Mouse (Mus musculus) retina, embryonic 14.5 days (tissue): ENCODE results near the gene Hipk4.

Experiments
- DNase-seq: peaks from one replicate; pipeline ENCODE4 v3.0.0-alpha.2; 2015; ENCODE audit warnings: low spot score

The Hipk4 gene

DNA sequence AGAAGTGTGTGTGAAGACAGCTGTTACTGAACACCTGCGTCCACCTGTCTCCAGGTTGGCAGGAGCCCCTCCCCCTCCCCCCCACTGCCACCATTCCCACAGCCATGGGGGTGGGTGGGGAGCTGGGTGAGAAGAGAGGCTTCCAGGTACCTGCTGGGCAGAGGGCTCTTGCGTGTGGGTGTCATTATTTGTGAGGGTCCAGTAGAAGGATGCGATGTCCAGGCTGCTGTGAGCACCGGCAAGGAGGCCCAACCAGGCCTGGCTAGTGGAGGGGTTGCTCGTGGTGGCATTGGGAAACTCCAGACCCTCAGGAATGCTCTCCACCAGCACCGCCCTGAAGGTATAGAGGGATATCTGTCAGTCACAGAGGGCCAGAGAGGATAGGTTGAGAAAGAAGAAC lies 17.9 kb downstream of the Hipk4 start:
- DNase-seq, result no peak

DNA sequence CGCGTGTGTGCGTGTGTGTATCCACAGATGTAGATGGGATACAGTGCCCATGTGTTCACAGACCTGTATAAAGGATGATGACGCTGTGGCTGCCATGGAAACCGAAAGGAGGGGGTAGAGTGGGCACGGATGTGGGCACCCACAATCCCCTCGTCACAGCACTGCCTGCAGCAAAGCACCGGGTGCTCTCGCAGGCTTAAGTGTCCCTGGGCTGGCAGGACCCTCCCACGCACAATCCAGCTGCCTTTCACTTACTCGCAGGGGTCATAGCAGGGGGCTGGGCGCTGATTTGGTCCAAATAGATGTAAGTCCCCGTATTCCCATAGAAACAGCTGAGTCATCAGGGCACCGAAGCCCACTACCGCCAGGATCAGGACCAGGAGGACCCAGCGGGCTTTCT lies 18.4 kb downstream of the Hipk4 start:
- DNase-seq, result no peak

DNA sequence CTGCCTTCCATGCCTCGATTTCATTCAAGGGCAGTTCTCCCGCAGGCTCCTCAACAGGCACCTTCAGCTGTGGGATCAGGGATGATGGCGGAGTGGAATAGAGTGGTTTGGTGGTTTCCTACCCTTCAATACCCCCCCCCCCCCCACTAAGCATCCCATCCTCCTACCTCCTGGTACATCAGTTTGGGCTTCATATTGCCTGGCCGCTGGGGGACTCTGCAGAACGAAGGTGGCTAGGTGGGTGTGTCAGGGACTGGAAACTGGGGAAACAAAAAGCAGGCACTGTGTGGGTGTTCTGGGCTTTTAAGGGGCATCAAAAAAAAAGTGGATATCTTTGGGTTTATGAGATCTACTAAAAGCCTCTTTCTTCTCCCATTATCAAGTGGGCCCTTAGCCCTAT lies 18.9 kb downstream of the Hipk4 start:
- DNase-seq, result no peak

DNA sequence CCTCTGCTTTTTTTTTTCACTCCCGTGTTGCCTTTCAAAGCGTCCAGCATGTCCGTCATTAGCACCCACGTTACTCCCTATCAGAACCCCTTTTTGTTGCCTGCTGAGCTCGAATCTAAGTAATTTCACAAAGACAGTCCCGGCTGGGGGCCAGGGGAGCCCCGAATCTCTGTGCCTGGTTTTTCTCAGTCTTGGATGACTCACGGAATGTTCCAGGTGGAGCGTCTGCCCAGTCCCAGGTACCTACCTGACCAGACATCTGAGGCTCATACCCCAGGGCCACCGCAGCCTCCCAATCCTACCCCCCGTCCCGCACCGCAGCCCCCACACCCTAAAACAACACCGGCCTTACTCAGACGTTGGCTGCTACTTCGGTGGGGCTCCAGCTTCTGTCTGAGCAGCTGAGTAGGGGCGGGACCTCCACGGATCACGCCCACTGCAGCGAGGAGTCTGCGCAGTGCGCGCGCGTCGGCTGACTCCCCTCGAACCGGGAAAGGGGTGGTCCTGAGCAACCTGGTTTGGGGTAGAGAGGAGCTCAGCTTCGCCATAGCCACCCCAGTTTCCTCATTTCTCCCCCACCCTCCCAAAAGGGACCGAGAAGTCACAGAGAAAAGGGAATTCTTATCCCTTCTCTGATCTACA lies 19.4 kb downstream of the Hipk4 start:
- DNase-seq, result peak; percentile 86

DNA sequence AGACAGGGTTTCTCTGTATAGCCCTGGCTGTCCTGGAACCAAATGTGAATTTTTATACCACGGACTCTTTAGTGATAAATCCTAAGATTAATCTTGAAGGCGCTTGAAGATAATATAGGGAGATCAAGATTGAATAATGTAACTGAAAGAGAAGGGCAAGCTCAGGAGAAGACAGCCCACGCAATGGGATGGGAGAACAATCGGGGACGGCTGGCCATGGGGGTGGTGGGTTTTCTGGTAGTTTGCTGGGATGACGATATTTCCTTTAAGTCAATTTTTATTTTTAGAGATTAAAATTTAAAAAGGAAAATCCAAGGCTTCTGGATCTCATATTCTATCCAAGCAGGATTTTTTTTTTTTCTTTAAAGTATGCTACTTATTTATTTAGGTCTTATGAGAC lies 20.0 kb downstream of the Hipk4 start:
- DNase-seq, result no peak

DNA sequence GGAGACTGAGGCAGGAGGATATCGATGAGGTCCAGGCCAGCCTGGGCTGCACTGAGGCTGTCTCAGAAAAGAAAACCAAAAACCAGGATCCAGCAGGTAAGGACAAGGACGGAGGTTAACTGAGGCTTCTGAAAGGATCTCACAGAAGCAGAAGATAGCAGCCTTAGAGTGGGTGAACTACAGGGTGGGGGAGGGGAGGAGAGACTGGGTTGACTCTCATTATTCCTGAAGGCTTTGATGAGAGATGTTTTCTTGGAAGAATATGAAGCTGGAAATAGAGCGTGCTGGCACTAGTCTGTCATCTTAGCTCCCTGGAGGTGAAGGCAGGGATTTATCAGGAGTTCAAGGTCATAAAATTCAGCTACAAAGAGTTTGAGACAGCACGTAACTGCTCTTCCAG lies 20.8 kb downstream of the Hipk4 start:
- DNase-seq, result no peak

DNA sequence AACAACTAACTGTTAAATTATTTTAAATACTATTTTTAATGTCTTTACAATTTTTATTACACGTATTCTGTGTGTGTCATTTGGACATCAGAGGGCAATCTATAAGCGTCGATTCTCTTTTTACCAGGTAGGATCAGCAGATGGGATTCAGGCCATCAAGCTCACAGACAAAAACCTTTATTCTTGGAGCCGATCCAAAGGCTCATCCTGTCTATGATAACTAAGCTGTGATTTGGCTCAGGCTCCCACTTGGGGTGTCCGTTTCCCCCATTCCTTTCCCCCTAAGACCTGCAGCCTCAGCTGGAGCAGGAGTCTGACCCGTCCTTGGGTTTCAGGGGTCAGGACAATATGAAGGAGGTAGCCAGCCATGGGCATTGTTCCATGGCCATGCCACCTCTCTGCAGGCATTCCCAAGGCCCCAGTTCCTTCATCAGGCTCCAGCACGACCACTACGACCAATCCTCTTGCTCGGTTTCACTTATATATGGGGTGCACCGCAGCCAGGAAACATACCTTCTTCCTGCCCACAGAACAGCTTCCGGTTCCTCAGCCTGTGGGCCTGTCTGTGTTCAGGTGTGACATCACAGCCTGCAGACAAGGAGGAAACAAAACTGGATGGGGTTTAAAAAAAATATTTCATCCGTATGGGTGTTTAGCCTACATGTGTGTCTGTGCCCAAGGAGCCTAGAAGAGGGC lies 21.8 kb downstream of the Hipk4 start:
- no peak for DNase-seq

DNA sequence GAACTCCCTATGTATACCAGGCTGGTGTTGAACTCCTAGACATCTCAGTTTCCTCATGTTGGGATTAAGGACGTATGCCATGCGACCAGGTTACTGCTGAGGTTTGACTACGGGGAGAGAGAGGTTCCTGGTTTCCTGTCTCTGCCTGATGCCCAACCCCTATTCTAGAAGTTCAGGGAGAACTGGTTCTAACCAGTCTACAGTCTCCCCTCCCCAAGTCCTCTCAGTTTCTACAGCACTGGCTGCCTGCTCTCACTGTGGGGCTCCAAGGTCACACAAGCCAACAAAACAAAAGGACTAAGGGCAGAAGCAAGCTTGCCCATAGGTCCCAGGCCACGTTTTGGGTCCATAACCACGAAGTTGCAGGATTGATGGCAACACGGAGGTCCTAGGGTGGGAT lies 26.5 kb downstream of the Hipk4 start:
- DNase-seq, result no peak

DNA sequence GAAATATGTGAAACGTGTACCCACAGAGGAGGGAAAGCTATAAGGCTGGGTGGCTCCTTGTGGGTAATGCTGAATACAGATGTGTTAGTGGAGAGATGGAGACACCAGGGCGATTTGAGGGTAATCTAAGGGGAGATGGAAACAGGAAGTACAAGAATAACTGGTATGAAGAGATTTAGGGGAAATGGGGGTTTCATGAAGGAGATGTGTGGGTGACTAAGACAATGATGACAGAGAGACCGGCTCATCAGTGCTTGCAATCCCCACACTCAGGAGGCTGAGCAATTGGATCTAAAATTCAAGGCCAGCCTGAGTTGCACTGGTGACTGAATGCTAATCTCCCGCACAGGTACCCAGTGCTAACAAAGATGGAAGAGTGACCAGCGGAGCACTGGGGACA lies 29.0 kb downstream of the Hipk4 start:
- DNase-seq, result no peak

DNA sequence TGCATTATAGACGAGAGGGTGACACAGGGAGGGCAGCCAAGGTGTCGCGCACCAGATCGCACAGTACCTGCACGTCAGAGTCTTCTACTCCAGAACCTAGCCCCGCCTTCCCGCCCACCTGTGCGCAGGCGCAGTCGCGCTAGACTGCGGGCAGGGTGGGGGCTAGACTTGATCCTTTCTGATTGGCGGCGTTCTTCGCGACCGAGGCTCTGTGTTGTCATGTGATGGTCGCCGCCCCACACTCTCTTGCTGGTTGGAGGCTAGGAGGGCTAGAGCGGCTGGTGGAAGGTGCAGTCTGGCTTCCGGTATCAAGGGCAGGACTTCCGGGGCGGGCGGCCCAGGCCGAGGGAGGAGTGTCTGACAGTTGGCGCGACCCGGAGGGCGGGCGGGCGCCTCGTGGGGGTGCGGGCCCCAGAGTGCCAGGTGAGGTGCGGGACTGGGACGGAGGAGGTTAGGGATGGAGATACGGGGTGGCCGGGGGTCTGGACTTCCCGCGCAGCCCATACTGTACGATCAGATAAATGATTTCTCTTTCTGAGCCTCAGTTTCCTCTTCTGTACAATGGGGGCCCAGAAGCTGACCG lies 30.0 kb downstream of the Hipk4 start, which contains the start of the genes Pld3 and 2310022A10Rik:
Pld3 (minus strand) TSS at position 288 of the 583 bp plus-strand sequence.
2310022A10Rik (plus strand) TSS at position 303 of the 583 bp plus-strand sequence.
- DNase-seq, result peak; percentile 94

DNA sequence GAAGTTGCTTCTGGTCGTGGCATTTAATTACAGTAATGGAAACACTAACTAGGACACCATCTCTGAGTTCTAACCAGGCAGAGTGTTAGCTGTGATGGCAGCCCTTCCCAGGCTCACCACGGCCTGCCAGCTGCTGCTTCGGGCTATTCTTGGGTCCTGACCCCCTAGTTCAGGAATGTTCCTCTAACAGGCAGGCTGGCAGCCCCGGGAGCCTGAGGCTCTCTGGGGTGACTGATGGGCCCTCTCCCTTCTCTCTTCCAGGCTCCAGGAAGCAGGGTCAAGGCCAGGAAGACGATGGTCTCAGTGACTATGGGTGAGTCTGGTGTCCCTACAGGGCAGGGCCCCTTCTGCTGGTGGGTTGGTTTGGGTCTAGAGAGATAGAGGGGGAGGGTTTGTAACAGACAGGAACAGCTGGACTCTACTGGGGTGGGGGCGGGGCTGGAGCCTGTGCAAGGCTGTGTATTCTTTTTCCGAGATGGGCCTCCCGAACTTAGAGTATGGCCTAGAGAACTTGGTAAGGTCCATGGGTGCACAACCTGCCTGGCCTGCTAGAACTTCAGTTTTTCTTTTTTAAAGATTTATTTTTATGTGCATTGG lies 37.3 kb downstream of the Hipk4 start:
- DNase-seq, result no peak

DNA sequence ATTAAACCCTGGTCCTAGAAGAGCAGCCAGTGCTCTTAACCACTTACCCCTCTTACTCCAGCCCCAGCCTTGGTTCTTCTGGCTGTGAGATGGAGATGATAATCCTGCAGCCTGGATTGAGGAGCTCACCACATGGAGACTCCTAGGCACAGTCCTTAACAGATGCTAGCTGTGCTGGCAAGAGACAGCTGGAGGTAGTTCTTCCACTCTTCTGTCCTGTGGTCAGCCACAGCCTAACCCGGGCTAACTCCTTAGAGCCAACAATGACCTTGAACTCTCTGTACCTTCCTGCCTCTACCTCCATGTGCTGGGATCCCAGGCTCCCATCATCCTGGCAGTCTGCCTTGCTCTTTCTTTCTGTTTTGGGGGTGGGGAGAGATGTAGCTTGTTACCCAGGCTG lies 37.9 kb downstream of the Hipk4 start:
- DNase-seq, result no peak

DNA sequence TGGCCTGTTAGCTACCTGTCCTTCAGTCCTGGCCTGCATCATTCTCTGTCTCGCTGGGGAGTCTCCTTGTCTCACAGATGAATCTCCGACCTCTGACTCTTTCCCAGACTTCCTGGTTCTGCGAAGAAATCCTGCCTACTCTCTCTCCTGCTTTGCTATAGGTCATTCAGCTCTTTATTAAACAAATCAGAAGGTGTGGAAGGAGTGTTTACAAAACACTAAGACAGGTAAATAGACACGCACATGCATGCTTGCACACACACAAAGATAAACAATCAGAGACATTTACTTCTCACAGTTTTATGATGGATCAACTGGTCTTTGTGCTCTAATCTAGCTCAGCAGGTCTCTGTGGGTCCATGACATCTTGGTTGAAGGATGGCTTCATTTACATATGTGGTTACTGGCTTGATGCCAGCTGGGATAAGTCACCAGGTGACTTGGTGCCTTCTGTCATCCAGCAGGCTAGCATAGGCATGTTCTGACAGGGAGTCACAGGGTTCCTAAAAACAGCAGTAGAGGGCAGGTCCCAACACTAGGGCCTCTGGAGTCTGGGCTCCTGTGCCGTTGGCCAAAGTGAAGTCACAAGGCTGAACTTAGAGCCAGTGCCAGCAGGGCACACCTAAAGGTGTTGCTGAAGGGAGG lies 46.6 kb downstream of the Hipk4 start:
- DNase-seq, result no peak

DNA sequence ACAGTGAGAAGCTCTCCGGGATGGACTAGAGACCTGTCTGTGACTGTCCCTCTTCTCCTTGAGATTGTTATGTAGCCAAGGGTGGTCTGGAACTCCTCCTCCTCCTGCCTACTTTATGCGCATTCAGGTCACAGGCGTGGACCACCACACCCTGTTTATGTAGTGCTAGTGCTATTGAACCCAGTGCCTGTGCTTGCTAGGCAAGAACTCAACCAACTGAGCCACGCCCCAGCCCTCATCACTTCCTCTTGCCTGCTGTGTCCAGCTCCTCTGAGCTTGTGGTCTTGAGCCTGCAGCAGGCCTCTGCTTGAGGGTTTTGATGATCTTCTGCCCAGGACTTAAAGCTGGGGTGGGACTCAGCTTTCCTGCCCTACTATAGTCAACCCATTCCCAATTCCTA lies 49.1 kb downstream of the Hipk4 start:
- no peak for DNase-seq

DNA sequence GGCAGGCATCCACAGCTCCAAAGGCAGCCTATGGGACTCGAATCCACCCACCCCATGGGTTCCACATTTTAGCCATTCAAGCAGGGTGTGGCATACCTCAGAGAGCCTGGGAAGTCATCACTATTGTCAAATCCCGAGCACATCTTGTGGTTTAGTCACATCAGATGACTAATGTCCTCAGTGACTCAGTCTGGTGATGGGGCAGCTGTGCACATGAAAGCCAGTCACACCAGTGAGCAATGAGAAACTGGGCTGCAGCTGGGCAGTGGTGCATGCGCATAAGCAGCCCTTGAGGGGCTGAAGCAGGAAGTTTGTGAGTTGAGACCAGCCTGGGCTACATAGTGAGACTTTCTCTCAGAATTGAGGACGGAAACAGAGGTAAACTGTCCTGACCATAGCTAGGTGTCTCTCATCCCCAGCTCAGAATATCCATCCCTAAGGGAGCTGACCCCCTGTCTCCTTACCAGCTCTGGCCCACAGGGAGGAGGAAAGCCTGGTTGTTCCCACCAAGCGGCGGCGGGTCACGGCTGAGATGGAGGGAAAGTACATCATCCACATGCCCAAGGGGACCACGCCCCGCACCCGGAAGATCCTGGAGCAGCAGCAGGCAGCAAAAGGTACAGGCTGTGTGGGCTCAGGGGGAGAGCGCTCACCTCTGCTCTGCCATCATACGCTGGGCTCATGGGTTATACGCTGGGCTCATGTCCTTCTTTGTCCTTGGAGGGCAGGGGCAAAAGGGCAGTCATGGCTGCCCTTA lies 51.2 kb downstream of the Hipk4 start:
- no peak for DNase-seq

DNA sequence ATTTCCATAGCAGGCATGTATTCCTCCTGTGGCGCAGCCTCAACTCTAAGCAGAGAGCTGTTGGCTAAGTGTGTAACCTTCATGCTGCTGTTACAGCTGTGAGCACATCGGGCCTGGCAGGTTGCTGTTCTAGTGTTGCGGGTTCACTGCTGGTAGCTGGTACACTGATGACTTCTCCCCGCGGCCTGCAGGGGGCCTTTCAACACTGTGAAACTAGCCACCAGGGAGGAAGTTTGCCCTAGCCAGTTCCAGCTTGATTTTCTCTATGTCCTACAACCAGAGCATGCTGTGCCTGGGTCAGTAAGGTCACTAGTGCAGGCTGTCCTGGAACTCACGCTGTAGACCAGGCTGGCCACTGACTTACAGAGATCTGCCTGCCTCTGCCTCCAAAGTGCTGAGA lies 53.8 kb downstream of the Hipk4 start:
- peak; percentile 28 for DNase-seq

DNA sequence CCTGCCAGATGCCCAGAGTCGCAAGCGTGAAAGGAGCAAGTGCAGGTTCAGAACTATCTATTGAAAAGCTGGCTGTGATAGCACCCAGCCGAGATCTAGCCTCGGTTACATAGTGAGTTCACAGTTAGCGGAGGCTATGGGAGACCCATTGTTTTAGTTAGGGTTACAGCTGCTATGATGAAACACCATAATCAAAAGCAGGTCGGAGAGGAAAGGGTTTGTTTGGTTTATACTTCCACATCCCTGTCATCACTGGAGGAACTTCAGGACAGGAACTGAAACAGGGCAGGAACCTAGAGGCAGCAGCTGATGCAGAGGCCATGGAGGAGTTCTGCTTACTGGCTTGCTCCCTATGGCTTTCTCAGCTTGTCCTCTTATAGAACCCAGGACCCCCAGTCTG lies 54.5 kb downstream of the Hipk4 start:
- no peak for DNase-seq

DNA sequence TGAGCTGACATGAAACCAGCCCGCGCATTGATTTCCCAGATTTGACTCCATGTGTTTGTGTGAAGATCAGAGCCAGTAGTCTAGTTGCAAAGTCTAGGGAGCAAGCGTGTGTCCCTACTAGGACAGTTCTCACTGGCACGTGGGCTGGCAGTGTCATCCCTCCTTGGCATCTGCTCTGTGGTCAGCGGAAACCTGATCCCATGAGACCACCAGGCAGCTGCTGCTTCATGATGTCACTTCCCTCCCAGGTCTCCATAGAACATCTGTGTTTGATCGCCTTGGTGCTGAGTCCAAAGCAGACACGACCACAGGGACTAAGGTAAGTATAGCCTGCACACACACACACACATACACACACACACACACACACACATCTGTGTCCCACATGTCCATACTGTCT lies 55.4 kb downstream of the Hipk4 start:
- DNase-seq, result no peak

DNA sequence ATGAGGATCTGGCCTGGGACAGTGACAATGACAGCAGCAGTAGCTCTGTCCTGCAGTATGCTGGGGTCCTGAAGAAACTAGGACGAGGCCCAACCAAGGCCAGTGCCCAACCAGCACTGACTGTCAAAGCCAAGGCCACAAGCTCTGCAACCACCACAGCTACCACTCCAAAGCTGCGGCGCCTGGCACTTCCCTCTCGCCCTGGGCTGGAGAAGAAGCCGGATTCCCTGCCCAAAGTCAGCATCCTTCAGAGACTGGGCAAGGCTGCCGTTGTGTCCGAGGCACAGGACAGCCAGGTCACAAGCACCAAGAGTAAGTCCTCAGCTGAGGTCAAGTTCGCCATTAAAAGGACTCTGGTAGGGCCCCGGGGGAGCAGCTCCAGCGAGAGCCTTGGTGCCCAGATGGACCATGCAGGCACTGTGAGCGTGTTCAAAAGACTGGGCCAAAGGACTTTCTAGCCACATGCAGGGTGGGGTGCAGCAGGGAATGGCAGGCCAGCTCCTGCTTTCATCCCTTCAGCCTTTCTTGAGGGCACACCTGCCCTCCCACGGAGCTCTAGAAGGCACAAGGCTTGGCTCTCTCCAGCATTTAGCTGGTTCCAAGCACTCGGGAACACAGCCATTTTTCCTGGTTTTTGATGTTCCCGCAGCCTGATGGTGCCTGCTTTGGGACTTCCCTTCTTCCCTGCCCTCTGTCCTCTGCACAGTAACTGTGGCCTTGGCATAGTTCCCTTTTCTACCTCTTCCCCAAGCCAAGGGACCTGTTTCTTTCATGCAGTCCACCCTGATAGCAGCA lies 57.5 kb downstream of the Hipk4 start:
- DNase-seq, result no peak
